ENCODE assay signal across 8 mouse cellular contexts in genomic region chr16:62854191-62855068, GRCm38 (mm10). TPM values are rescaled to one million over a fixed set of nuclear protein-coding genes. Genes with fewer than 3 reads are reported as not detected.
DNase-seq lines count a peak whose midpoint lies in the region; ATAC-seq and TF ChIP-seq lines count a peak whose summit lies in the region.

Pros1 (plus strand) TSS chr16:62854307.

- WGBS in bone marrow, adult 2 months = 11% methylated on average over 42 of the region's 42 CpGs
- 3% methylated on average over 40 of the region's 42 CpGs for WGBS in forebrain, embryonic 16.5 days
- 3% methylated on average over 37 of the region's 42 CpGs for WGBS in lung, postnatal 0 days

- H3K36me3 ChIP-seq in CH12.LX (replicated peaks in 1 of 2; ENCODE audit: control insufficient read depth in 1 of 2, insufficient read depth in 1 of 2, low read length in 1 of 2) = no peaks in the 10 kb centered on the region
- H3K36me3 ChIP-seq in forebrain, embryonic 16.5 days (ENCODE audit: control insufficient read depth, insufficient read depth) = no peaks in the 10 kb centered on the region
- no peaks in the 10 kb centered on the region for H3K36me3 ChIP-seq in lung, postnatal 0 days (ENCODE audit: insufficient read depth, low read length)

- H3K27ac ChIP-seq in CH12.LX (ENCODE audit: insufficient read depth, low read depth) = no peak within 1 kb of the TSS
- H3K27ac ChIP-seq in bone marrow, adult 2 months (ENCODE audit: control insufficient read depth, insufficient read depth, low read depth, low read length, poor library complexity) = no peak within 1 kb of the TSS
- H3K27ac ChIP-seq in forebrain, embryonic 16.5 days (ENCODE audit: low read length) = no peak within 1 kb of the TSS
- peak within 1 kb of the TSS; percentile 90 for H3K27ac ChIP-seq in layer of hippocampus, adult 2 months
- peak within 1 kb of the TSS; percentile 92 for H3K27ac ChIP-seq in lung, postnatal 0 days (ENCODE audit: low read length)

- no peak for TF ChIP-seq EP300 in CH12.LX (IDR thresholded peaks at IDR 0.05; ENCODE audit: low read length)
- TF ChIP-seq EP300 in lung, postnatal 0 days (IDR thresholded peaks at IDR 0.05) = no peak

- H3K79me2 ChIP-seq in CH12.LX (replicated peaks; ENCODE audit: control insufficient read depth, extremely low read depth, insufficient read depth, poor library complexity, severe bottlenecking) = no peaks in the 10 kb centered on the region

- TF ChIP-seq POLR2A in CH12.LX (IDR thresholded peaks at IDR 0.05; ENCODE audit: low read depth, low read length) = peak; percentile 54; the same call in 1 of the 2 replicates
- TF ChIP-seq POLR2A in bone marrow, adult 2 months (IDR thresholded peaks at IDR 0.05; ENCODE audit: borderline replicate concordance, control insufficient read depth, low read depth, low read length) = 0 out of 2 replicates have a peak, but pooled peaks have one; percentile 27

- H3K4me3 ChIP-seq in CH12.LX (replicated peaks in 1 of 3; ENCODE audit: low read depth in 2 of 3, low read length in 2 of 3, poor library complexity in 1 of 3) = peak within 1 kb of the TSS; percentile 49 to 69 (median 60)
- H3K4me3 ChIP-seq in bone marrow, adult 2 months (replicated peaks; ENCODE audit: control insufficient read depth, low read depth, low read length) = peak within 1 kb of the TSS; percentile 62
- peak within 1 kb of the TSS; percentile 63 for H3K4me3 ChIP-seq in forebrain, embryonic 16.5 days (replicated peaks; ENCODE audit: low read length)
- H3K4me3 ChIP-seq in layer of hippocampus, adult 2 months = peak within 1 kb of the TSS; percentile 72
- peak within 1 kb of the TSS; percentile 65 for H3K4me3 ChIP-seq in lung, postnatal 0 days (ENCODE audit: low read depth, low read length)

- intact Hi-C loops in heart, postnatal 36 days (cut with DNase I) = loop anchor here (10.0 kb wide), 1 partner anchor 2000 kb away; the partner anchor contains the start of genes Cggbp1 and Zfp654

- H3K9ac ChIP-seq in CH12.LX (ENCODE audit: insufficient read depth, low read depth) = peak within 1 kb of the TSS; percentile 64
- H3K9ac ChIP-seq in forebrain, embryonic 16.5 days (replicated peaks; ENCODE audit: low read depth, low read length) = peak within 1 kb of the TSS; percentile 65
- H3K9ac ChIP-seq in lung, postnatal 0 days (replicated peaks; ENCODE audit: low read depth) = peak within 1 kb of the TSS; percentile 72

- in situ Hi-C loops in CH12.LX (cut with MboI; ENCODE audit: low pct_ligation_motif_present, low pct_unique_long_range_greater_than_20kb, low sequenced_read_pairs) = no loop called here

- TF ChIP-seq CTCF in CH12.LX (conservative IDR thresholded peaks at IDR 0.05 in 1 of 2, IDR thresholded peaks at IDR 0.05 in 1 of 2; ENCODE audit: low read depth in 2 of 2, low read length in 2 of 2) = no peak
- TF ChIP-seq CTCF in bone marrow, adult 2 months (IDR thresholded peaks at IDR 0.05; ENCODE audit: control insufficient read depth, insufficient read depth, low read length) = no peak
- no peak for TF ChIP-seq CTCF in layer of hippocampus, adult 2 months (conservative IDR thresholded peaks at IDR 0.05)
- TF ChIP-seq CTCF in lung, postnatal 0 days (IDR thresholded peaks at IDR 0.05) = no peak

- ATAC-seq in forebrain, embryonic 16.5 days = peak; percentile 97
- ATAC-seq in lung, postnatal 0 days = peak; percentile 98

- TF ChIP-seq RAD21 in CH12.LX (IDR thresholded peaks at IDR 0.05; ENCODE audit: low read depth, low read length) = no peak

- H3K27me3 ChIP-seq in CH12.LX (replicated peaks) = peaks cover 2% of the 10 kb centered on the region
- no peaks in the 10 kb centered on the region for H3K27me3 ChIP-seq in forebrain, embryonic 16.5 days (replicated peaks; ENCODE audit: control insufficient read depth, insufficient read depth, low read length)
- H3K27me3 ChIP-seq in lung, postnatal 0 days (replicated peaks; ENCODE audit: insufficient read depth, low read length) = no peaks in the 10 kb centered on the region

- dilution Hi-C loops in CH12.LX (cut with MboI; ENCODE audit: extremely low pct_ligation_motif_present, extremely low pct_unique_long_range_greater_than_20kb, low sequenced_read_pairs) = no loop called here

- no peaks in the 10 kb centered on the region for H3K9me3 ChIP-seq in CH12.LX (replicated peaks; ENCODE audit: low read length)
- H3K9me3 ChIP-seq in forebrain, embryonic 16.5 days (ENCODE audit: control insufficient read depth, low read length) = no peaks in the 10 kb centered on the region
- no peaks in the 10 kb centered on the region for H3K9me3 ChIP-seq in lung, postnatal 0 days (ENCODE audit: low read length)

- peaks cover 0 to 14% of the 10 kb centered on the region in 2 experiments; a peak in 3 of 4 replicates for H3K4me1 ChIP-seq in CH12.LX (ENCODE audit: control insufficient read depth in 1 of 2, insufficient read depth in 2 of 2)
- H3K4me1 ChIP-seq in bone marrow, adult 2 months (ENCODE audit: control insufficient read depth, insufficient read depth, low read length) = no peaks in the 10 kb centered on the region; the same call in 1 of the 2 replicates
- H3K4me1 ChIP-seq in forebrain, embryonic 16.5 days (replicated peaks; ENCODE audit: control insufficient read depth, insufficient read depth, low read length) = peaks cover 9% of the 10 kb centered on the region
- peaks cover 7% of the 10 kb centered on the region; the same call in 1 of the 2 replicates for H3K4me1 ChIP-seq in lung, postnatal 0 days (ENCODE audit: insufficient read depth, low read depth, low read length)

- H3K4me2 ChIP-seq in CH12.LX (ENCODE audit: insufficient read depth, low read depth, poor library complexity, severe bottlenecking) = peak within 1 kb of the TSS; percentile 100
- peak within 1 kb of the TSS; percentile 72 for H3K4me2 ChIP-seq in forebrain, embryonic 16.5 days (ENCODE audit: low read length)
- peak within 1 kb of the TSS; percentile 82 for H3K4me2 ChIP-seq in lung, postnatal 0 days (replicated peaks; ENCODE audit: low read depth, low read length)

- no peak for DNase-seq in CH12.LX (ENCODE audit: extremely low read depth)
- peak; percentile 75 to 81 for DNase-seq in heart, postnatal 36 days
- peak in 1 of 2 experiments; percentile 44 for DNase-seq in layer of hippocampus, adult 2 months (ENCODE audit: low spot score in 2 of 2)
- DNase-seq in lung, postnatal 0 days (ENCODE audit: low spot score) = peak; percentile 75
- DNase-seq in ovary, postnatal 10 days (ENCODE audit: low spot score) = peak; percentile 42
- DNase-seq in thymus, postnatal 36 days = peak; percentile 43 to 49

TF ChIP-seq in CH12.LX, 34 proteins besides CTCF, POLR2A, EP300 and RAD21:
- TF ChIP-seq JUN (IDR thresholded peaks at IDR 0.05; ENCODE audit: insufficient read depth, low read depth, low read length) = no peak
- peak; percentile 90 for TF ChIP-seq UBTF (IDR thresholded peaks at IDR 0.05; ENCODE audit: low read depth, low read length)
- TF ChIP-seq ZKSCAN1 (IDR thresholded peaks at IDR 0.05; ENCODE audit: borderline replicate concordance, low read depth, low read length) = no peak
- TF ChIP-seq CHD2 (IDR thresholded peaks at IDR 0.05; ENCODE audit: low read length) = 0 out of 2 replicates have a peak, but pooled peaks have one; percentile 22
- peak; percentile 23; the same call in 1 of the 2 replicates for TF ChIP-seq IRF4 (IDR thresholded peaks at IDR 0.05; ENCODE audit: low read depth, low read length)

RNA-seq across cellular contexts. Expression of gene Pros1, which starts in this region (rescaled TPM):
- total RNA-seq in CH12.LX (2012; rRNA removed) (8.4 and 9.7 TPM in 2 replicates), CH12.LX (2014; rRNA removed) (1.3 and 2.3 TPM in 2 replicates)
- 1.6 and 1.8 TPM in 2 replicates for polyA plus RNA-seq in CH12.LX (2012; ENCODE audit: insufficient read length, low read depth)
- polyA plus RNA-seq in bone marrow, adult 2 months (2011; ENCODE audit: insufficient read depth, insufficient read length, low replicate concordance, missing spikeins) = 5.7 and 8.6 TPM in 2 replicates
- polyA plus RNA-seq in forebrain, embryonic 16.5 days (2015; fragmentation: Nextera tagmentation; extraction: Ambion mirVana) = 8.7 and 10.9 TPM in 2 replicates
- total RNA-seq in heart, postnatal 36 days (2021) = 10 to 100 TPM; 18.5 to 21.1 TPM
- total RNA-seq in layer of hippocampus, adult 2 months (2021) = 1 to 10 TPM; 8.5 to 9.5 TPM
- 74.3 and 74.4 TPM in 2 replicates for polyA plus RNA-seq in lung, postnatal 0 days (2015; fragmentation: Nextera tagmentation; extraction: Ambion mirVana)

Comparison
In these comparisons a context has a peak if more than half of its experiments do, and no peak if none do; other contexts are left out.
1. H3K27ac ChIP-seq: peak in layer of hippocampus, adult 2 months (single experiment) and lung, postnatal 0 days (single experiment); none in CH12.LX (single experiment), bone marrow, adult 2 months (single experiment) and forebrain, embryonic 16.5 days (single experiment).
2. Peak in every context shown above with its lines, with median percentiles within 50 percentile points of each other: H3K4me2 ChIP-seq, H3K4me3 ChIP-seq and H3K9ac ChIP-seq.